Mouse (Mus musculus): Measurements from ENCODE around the gene Hoxd12.

Gene Hoxd12

DNA sequence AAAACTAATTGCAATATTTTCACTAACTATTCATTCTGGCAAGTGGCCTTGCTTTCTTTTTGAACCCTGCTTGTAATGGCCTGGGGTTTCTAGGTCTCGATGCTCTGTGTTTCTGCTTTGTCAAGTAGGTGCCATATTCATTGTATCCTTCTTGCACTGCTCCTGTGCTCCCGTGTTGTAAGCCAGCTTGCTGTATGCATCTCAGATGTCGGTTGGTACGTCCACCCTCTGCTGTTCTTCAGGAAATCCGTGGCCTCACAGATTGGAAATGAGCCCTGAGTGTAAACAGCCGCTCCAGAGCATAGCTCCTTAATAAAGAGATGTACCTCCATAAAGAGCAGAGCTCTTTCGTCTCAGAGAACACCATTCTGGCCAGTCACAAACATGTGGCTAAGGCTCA, 32.8 kb downstream of the Hoxd12 start:
- DNase-seq (ENCODE audit: low read depth, low spot score): no peak

DNA sequence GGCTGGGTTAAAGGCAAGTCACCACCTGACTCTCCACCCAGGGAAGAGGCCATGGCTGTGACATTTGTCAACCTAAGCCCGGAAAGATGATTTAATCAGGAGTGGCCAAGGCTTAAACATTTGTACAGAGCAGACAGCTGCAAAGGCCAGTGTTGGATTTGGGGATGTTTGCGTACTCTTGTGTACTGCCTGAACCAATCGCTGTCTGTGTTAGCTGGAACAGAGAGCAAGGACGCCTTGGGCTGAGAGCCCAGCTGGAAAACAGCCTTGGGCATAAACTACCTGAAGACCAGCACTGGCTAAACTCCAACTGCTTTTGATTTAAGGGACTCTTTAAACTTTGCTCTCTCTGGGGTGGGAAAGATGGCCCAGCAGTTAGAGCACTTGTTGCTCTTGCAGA, 33.9 kb downstream of the Hoxd12 start:
- no peak for DNase-seq (ENCODE audit: low read depth, low spot score)

DNA sequence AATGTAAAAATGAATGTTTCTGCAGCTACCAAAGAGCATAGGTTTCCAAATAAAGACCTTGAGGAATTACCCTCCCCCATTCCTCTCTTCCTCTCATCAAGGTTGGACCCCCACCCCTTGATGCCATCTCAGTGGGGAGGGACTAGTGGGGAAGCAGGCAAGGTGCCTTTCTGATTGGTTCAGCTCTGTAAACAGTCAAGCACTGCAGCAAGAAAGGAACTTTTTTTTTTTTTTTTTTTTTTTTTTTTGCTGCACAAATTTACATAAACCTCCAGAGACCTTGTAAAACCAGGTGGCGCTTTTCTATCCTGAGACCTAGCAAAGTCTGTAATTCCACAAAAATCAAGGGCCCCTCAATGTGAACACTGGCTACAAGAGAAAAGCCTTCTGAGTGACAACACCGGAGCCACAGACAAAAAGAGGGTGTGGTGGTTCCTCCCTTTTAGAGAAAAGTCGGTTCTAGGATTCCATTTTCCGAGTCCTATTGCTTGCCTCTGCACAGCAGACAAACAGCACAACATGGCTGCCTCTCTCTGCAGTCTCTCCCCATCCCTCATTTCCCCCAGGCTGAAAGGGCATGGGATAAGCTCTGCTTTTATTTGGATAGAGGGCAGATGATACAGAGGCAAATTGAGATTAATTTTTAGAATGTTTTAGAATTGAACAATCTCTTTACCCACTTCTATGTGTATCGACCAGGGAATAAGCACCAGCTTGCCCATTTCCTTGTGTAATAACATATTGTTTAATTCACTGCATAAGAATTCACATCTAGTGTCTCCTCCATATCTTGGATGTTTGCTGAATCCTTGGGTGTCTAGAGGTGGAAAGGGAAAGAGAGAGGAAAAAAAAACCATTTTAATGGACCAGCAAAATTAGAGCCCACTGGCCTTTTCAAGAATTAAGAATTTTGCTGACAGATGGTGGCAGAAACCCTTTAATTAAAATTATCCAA, 34.9 kb downstream of the Hoxd12 start:
- DNase-seq (ENCODE audit: low read depth, low spot score): no peak

DNA sequence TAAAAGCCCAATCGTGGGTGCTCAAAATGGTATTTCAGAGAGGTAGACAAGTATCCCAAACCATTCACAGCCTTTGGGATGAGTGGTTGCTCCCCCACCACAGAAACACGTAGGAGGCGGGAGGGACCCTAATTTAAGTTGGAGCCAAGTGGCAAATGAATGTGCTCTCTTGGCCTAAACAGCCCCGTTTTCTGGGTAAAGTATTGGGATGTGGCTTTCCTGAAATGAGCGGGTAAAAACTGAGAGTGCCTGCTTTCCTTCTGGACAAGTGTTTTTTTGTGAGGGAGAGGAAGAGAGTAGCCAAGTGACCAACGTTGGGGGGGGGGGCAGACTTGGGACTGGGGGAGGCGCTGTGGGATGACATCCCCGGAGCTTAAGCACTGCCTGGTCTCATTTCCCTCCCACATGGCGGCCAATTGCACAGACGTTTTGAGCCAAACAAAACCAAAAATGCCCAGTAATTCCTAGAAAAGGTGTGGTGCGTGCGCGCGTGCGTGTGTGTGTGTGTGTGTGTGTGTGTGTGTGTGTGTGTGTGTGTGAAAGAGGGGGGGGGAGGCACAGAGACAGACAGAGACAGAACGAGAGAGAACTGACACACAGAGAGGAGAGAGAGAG, 36.2 kb downstream of the Hoxd12 start:
- no peak for DNase-seq (ENCODE audit: low read depth, low spot score)

DNA sequence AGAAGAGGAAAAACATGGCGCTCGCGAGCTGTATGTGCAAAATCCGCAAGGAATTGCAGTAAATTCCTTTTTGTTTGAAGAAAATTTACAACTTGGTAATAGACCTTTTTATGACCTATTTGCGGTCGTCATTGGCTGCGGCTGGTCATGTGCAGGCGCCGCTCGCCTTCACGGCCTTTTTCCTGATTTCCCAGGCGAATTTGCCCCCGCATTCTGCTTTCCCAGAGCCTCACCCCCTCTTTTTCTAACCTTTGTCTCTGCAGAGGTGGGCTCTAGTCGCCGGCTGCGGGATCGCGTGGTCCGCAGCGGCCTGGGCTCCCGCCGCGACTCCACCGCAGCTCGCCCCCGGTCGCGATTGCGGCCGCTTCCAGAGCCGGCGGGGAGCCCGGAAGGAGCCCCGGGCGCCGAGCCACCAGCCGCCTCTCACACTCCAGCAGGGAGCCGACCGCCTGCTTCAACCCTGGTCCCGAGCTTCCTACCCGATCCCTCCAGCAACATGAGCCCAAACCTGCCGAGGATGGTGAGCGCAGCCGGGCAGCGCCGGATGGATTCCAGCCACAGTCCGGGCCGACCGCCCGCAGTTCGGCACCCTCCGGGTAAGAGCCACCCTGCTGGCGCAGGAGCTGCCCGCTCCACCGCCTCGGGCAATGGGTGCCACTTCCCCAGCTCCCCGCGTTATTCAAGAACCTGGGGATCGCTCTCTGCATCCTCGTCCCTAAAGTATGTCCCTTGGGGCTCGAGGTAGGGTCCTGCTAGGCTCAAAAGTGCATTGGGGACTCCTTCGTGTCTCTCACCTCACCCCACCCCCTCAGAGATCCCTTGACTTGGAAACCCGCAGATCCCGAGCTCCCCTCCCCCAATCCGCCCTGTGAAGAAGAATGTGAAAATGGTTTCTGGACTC, 37.2 kb downstream of the Hoxd12 start, which contains the start of the genes Hoxd3 and Hoxd4:
Gene Hoxd3, plus strand, starts transcription at position 207 of the 901 bp plus-strand sequence.
Gene Hoxd4, plus strand, starts transcription at position 209 of the 901 bp plus-strand sequence.
- DNase-seq (ENCODE audit: low read depth, low spot score): no peak

DNA sequence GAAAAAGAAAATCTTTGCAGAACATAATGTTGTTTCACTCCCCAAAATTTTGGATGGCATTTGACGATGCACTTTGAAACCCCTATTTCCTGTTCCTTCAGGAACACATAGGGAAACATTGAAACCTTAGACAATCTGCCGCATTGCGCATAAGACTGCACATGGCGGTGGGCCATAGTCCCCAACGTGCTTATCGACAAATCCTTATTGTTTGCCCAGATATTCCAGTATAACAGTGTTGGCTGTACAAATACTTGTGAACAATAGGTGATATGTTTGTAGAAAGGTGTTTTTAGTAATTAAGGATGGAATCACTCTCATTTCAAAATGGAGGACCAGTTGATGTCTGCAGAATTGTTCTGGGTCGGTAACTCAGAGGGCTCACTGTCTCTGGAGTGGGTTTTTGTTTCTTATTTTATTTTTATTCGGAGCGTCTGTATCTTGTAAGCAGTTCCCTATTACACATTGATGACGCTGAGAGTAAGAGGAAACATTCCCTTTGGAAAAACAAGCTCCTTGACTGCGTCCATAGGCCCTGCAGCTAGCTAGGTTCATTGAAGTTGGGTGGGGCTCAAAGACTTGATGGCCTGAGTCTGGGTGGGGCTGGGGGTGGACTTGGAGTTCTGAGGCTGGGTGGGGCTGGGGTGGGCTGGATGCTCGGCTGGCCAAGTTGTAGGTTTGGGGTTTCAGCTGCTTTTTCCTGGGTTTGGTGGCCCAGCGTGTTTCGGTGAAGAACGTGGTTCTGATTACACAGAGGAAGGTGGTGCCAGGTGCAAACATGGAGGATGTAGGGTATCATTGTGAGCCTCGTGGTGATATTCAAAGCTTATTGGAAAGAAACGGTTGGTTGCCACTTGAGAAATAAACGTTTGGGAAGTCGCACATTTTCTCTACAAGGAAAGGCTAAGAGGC, 38.7 kb downstream of the Hoxd12 start:
- DNase-seq (ENCODE audit: low read depth, low spot score): no peak

DNA sequence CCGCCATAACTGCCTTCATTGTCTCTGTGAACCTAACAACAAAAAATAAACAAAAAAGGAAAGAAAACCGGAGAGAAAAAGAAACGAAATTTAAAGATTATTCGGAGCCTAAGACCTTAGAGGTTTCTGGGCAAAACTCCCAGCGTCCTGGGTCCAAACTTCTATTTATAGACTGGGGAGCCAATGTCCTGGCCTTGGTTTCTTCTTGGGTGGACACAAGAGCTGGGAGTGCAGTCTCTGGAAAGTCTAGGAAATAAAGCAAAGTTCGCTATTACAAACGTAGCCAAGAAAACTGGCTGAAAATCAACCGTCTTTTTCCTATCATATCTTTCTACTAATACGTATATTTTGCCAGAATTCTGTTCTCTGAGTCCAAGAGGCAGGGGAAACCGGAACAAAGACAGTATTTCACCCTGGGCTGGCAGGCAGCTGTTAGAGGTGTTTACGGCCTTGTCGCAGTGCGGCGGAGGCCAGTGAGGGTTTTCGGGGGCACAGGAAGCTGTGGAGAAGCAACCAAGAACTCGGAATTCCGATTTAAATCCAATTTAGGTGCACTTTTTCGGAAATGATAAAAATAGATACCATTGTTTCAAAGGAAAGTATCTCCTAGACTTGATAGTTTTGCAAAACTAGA, 39.5 kb downstream of the Hoxd12 start:
- no peak for DNase-seq (ENCODE audit: low read depth, low spot score)

DNA sequence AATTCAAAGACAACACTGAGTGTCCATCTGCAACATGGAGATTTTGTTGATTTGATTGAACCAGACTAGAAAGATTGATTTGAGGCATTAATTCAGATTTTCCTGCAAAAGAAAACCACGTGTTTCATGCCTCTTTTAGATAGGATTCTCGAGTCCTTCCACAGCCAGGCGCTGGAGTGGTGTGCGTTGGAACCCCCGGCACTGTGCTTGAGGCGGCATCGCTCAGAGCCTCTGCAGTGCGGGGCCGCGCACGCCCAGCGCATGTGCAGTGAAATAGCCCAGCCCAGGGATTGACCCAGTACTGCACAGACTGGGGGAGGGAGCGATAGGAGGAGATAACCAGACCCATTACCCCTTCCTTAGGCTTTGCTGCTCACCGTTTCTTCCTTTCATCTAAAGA, 40.1 kb downstream of the Hoxd12 start:
- no peak for DNase-seq (ENCODE audit: low read depth, low spot score)

DNA sequence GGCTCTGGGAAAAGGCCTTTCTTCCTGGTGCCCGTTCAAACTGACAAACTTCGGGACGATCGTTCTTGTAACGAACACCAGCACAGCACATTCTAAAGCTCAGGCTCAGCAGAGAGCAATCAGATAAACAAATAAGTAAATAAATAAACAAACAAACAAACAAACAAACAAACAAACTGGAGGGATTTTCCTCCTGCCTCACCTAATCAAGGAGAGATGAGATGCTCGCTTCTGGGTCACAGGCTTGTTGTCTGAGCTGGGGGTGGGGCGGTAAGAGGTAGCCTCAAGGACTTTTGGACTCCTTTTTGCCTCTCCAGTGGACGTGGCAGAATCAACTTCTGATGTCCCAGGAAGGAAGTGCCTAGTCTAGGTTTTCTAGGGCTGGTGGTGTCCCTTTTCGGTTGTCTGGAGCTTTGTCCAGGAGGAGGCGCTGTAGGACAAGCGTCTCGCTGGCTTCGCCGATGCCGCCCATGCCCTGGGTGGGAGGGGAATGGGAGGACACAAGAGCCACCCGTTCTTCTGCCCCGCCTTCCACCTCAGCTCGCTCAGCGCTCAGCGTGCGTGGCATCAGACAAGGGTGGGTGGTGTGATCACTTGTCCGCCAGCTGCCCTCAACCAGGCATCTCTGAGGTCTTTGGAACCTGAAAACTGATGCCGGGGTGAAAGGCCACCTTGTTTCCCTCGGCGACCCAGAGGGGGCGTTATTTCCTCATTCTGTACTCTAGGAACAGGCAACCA, 40.9 kb downstream of the Hoxd12 start:
- peak; percentile 78 for DNase-seq (ENCODE audit: low read depth, low spot score)

DNA sequence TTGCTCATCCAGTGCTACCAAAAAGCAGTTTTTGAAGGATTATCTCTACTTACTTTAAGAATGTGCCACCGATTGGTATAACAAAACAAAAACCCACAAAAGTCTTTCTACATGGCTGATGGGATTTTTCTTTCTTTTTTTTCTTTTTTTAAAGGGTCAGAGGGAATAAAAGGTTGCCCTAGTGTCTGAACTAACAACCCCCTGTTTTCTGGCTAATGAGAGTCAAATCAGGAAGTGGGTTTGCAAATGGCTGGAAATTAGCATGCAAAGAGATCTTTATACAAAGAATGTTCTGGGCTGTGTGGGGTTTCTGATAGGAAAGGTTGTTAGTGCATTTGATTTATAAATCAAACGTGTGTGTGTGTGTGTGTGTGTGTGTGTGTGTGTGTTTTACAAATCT, 45.6 kb downstream of the Hoxd12 start:
- DNase-seq (ENCODE audit: low read depth, low spot score): no peak

DNA sequence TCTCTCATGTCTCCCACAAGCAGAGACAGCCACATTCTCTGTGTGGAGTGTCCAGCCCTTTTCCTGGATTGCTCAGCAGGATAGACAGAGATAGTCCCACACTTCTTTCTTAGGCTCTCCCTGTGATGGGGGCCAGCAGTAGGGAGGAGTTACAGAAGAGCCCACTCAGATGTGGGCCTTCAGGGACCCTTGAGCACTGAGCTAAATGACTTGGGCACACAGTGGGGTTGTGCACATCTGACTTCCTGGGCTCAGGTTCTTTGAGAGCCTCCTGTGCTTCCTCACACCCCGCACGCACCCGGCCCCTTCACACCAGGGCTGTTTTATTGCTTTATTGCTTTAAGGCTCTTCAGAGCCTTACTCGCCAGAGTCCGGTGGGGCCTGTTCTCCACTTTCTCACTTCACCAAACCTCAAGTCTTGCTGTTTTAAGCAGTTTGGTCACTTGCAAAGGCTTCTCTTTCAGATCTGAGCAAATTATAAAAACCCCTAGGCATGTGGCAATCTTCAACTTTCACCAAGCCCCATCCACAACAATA, 46.2 kb downstream of the Hoxd12 start:
- no peak for DNase-seq (ENCODE audit: low read depth, low spot score)

DNA sequence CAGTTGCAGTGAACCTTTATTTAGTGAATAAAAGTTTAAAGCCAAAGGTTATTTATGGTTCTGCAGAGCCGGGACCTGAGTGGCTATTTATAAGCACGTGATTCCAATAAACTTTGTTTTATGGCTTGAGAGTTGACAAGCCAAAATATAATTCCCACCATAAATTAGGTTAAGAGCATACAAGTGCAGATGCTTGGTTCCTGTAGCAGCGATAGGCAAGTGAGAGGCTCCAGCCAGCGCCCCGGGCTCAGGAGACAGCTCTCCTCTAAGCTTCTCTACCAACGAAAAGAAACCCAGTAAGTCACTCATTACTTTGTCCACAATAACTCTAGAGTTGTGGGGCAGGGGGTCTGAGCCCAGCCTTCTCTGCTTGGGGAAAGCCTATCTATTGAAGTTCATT, 47.1 kb downstream of the Hoxd12 start:
- DNase-seq (ENCODE audit: low read depth, low spot score): no peak

DNA sequence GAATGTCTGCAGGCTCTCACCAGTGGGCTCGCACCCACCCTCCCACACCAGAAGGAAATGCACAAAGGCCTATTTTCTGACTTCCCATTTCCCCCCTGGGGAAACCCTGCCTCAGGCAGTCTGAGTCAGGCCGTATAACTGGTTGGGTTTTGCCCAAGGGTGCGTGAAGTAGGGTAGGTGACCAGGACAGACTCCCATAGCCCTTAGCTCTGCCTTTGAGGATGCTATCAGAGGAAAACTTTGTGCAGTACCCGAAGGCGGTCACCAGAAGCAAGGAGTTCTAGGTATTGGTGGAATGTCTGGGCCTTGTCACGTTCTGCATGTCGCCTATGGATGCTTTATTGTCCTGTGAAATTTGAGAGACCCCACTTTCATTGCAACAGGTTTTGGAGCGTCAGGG, 48.1 kb downstream of the Hoxd12 start:
- no peak for DNase-seq (ENCODE audit: low read depth, low spot score)

DNA sequence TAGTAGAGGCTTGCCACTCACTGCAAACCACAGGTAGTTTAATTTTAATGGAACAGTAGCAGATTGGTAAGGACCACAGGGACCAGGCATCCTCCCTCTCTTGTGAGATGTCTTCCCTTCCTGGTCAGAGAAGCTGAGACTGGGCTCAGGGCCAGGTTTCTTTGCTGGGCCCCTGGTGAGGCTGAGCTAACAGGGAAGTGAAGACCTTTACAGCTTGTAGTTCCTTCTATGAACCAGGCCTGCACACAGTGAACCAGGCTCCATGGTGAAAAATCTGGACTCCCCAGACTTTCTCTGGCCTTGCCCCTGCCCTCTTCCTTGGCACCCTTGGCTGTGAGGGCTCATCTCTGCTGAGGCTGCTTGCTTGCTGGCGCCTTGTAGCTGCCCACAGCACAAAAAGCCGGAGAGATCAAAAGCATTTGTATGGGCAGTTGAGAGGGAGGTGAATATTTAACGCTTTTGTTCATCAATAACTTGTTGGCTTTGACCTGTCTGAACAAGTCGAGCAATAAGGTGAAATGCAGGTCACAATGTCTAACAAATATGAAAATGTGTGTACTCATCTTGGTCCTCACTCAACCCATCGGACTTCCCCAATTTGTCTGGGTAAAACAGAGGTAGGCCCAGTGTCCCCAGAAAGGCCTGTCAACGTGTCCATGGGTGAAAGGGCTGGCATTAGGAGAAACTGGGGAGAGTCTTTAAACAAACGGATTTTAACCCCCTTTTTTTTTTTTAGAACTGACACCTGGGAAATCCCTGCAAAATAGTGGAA, 49.6 kb downstream of the Hoxd12 start:
- DNase-seq (ENCODE audit: low read depth, low spot score): no peak

DNA sequence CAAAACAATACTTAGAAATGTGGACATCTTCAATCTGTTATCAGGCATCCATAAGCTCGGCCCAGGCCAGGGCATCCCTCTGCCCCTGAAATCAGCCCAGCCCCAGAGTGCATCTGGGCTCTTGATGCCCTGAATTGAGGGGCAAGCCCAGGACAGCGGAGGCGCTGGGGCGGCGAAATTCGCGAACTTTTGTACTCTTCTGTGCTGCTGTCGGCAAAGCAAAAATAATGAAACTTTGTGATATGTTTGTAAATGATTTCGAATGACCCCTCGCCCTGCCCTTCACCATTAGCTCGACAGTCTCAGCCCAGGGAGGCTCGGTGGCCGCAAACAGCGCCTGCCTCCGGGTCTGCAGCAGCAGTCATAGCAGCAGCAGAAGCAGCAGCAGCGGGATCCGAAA, 50.4 kb downstream of the Hoxd12 start:
- DNase-seq (ENCODE audit: low read depth, low spot score): no peak

DNA sequence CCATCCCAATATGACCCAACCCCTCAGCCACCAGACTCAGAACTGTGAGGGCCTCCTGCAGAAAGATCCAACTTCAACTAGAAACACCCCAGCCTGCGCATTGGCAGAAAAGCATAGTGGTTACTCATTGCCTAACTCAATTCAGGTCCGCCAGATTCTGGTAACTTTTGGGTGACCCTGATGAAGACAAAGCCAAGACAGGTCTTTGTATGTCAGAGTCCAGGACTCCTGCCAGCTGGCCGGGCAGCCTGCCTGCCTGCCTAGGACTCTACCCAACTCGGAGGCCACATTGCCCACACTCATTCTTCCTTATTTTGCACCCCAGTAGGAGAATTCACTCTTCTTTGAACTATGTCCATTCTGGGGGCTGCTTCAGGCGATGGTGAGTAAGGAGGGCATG, 51.7 kb downstream of the Hoxd12 start, which contains the start of gene Gm28230:
Gene Gm28230, plus strand, starts transcription at position 178 of the 400 bp plus-strand sequence.
- DNase-seq (ENCODE audit: low read depth, low spot score): no peak

DNA sequence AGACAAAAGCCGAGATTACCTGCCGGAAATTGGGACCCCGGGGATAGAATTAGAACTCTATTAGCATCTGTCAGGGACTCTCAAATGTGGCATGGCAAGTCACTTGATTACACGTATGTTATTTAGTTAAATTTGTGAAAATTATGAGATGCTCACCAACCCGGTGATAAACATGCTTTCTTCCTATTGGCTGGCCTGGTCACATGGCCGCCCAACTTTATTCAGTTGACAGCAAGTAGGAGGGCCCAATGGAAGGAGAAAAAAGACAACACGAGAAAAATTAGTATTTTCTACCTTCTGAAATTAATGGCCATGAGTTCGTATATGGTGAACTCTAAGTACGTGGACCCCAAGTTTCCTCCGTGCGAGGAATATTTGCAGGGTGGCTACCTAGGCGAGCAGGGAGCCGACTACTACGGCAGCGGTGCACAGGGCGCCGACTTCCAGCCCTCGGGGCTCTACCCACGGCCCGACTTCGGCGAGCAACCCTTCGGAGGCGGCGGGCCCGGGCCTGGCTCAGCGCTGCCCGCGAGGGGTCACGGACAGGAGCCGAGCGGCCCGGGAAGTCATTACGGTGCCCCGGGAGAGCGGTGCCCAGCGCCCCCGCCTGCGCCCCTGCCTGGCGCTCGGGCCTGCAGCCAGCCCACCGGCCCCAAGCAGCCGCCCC, 52.3 kb downstream of the Hoxd12 start:
- no peak for DNase-seq (ENCODE audit: low read depth, low spot score)

Data from brain, adult 2 months (tissue).